9 mouse cellular contexts compared by ENCODE assay signal in genomic region chr10:60779628-60780027, GRCm38 (mm10). TPM values are rescaled to one million over a fixed set of nuclear protein-coding genes. Genes with fewer than 3 reads are reported as not detected.
DNase-seq lines count a peak whose midpoint lies in the region; ATAC-seq and TF ChIP-seq lines count a peak whose summit lies in the region.
"Had no signal": no experiment of that assay in that cellular context is flagged by ENCODE, and none has a peak within 500 bp of the region (broad histone marks: within the 10 kb centered on the region; RNA-seq: fewer than 3 reads in every experiment).

No protein-coding gene starts in this region.

- DNase-seq in NIH3T3 (ENCODE audit: low read depth), result peak; percentile 93
- DNase-seq in cerebellum, adult 8-10 months, result peak; percentile 86
- peak; percentile 86 for DNase-seq in forelimb bud, embryonic 11.5 days (ENCODE audit: low read depth, low spot score)
- DNase-seq in layer of hippocampus, adult 8-10 months (ENCODE audit: low spot score in 2 of 2), result peak; percentile 21 to 75
- peak; percentile 85 for DNase-seq in lung, postnatal 0 days (ENCODE audit: low spot score)
- peak; percentile 82 for DNase-seq in retina, postnatal 1 day
- peak; percentile 66 to 75 for DNase-seq in urinary bladder, adult 18-20 months (ENCODE audit: low spot score in 2 of 2)

- H3K9me3 ChIP-seq in lung, postnatal 0 days (ENCODE audit: low read length), result no peaks in the 10 kb centered on the region
- H3K9me3 ChIP-seq: megakaryocyte, embryonic 14.5 days had no signal

- 7% methylated on average over 9 of the region's 9 CpGs for WGBS in lung, postnatal 0 days

- ATAC-seq in hematopoietic stem cell, adult 5-6 weeks (replicated peaks in 1 of 2; ENCODE audit: insufficient read depth in 1 of 2, low FRiP score in 2 of 2, low TSS enrichment in 1 of 2, low read depth in 1 of 2, poor library complexity in 2 of 2, severe bottlenecking in 2 of 2), result peak; percentile 31 to 50; a peak in 3 of 4 replicates
- ATAC-seq in lung, postnatal 0 days, result peak; percentile 69

- no peak overlapping the region for H3K9ac ChIP-seq in lung, postnatal 0 days (replicated peaks; ENCODE audit: low read depth)

- H3K4me3 ChIP-seq in lung, postnatal 0 days (ENCODE audit: low read depth, low read length), result no peak overlapping the region
- H3K4me3 ChIP-seq: megakaryocyte, embryonic 14.5 days had no signal

- H3K27ac ChIP-seq in lung, postnatal 0 days (ENCODE audit: low read length), result no peak overlapping the region

- H3K4me1 ChIP-seq in lung, postnatal 0 days (ENCODE audit: insufficient read depth, low read depth, low read length), result no peaks in the 10 kb centered on the region
- H3K4me1 ChIP-seq: megakaryocyte, embryonic 14.5 days had no signal

- no peaks in the 10 kb centered on the region for H3K27me3 ChIP-seq in lung, postnatal 0 days (replicated peaks; ENCODE audit: insufficient read depth, low read length)

- TF ChIP-seq CTCF in lung, postnatal 0 days (IDR thresholded peaks at IDR 0.05), result peak; percentile 98

- H3K36me3 ChIP-seq in lung, postnatal 0 days (ENCODE audit: insufficient read depth, low read length), result no peaks in the 10 kb centered on the region

- H3K4me2 ChIP-seq in lung, postnatal 0 days (replicated peaks; ENCODE audit: low read depth, low read length), result peak overlapping the region; percentile 34

- no peak for TF ChIP-seq EP300 in lung, postnatal 0 days (IDR thresholded peaks at IDR 0.05)

RNA-seq across cellular contexts. Expression of gene Slc29a3, which starts 27.0 kb away (rescaled TPM):
- 17.5 and 18.4 TPM in 2 replicates for total RNA-seq in hematopoietic stem cell, adult 5-6 weeks (2017)
- 10 to 100 TPM; 13.9 to 22.5 (median 17.9) TPM for total RNA-seq in layer of hippocampus, adult 8-10 months (2022)
- polyA plus RNA-seq in lung, postnatal 0 days (2015; fragmentation: Nextera tagmentation; extraction: Ambion mirVana), result 9.3 and 9.8 TPM in 2 replicates

RNA-seq across cellular contexts. Expression of gene Unc5b, which starts 51.8 kb away (rescaled TPM):
- total RNA-seq in hematopoietic stem cell, adult 5-6 weeks (2017), result 0.25 TPM in 1 of 2 replicates, not detected in the other
- 10 to 100 TPM; 12.9 to 16.4 (median 15.0) TPM for total RNA-seq in layer of hippocampus, adult 8-10 months (2022)
- polyA plus RNA-seq in lung, postnatal 0 days (2015; fragmentation: Nextera tagmentation; extraction: Ambion mirVana), result 3.8 and 4.3 TPM in 2 replicates

Comparison
In these comparisons a context has a peak if more than half of its experiments do, and no peak if none do; other contexts are left out.
1. RNA of gene Unc5b, which starts 51.8 kb away (total RNA-seq): 12.9 to 16.4 TPM in layer of hippocampus, adult 8-10 months; 0.25 TPM in hematopoietic stem cell, adult 5-6 weeks; every median in the first group is over 10 times any median in the second.
2. Peak in every context shown above with its lines, with median percentiles within 50 percentile points of each other: DNase-seq.